Mouse (Mus musculus) lung, postnatal 0 days (tissue): ENCODE results near the gene Rplp1.

Source experiments
- CTCF ChIP-seq: IDR thresholded peaks from 2 replicates; pipeline ENCODE4 v1.5.1; 2016; ENCODE audit warnings: antibody characterized with exemption, mild to moderate bottlenecking
- EP300 ChIP-seq: IDR thresholded peaks from 2 replicates; pipeline ENCODE4 v1.6.1; 2016; ENCODE audit warnings: antibody characterized with exemption, mild to moderate bottlenecking, control low read depth

DNA sequence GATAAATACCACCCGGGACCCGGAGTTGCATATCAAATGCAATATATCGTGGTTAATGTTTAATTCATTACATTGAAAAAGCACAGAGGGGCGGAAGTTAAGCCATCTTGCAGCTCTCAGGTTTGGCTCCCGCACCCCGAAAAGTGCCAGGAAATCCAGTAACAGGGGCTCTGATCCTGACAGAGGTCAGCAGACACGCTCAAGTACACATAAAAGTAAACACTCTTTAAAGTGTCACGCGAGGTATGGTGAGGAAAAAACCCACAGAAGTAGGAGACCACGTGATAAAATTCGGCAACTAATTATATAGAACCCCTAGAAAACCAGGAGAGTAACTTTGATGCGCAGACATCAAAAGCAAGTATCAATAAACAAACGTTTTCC is 567 bp upstream of the Rplp1 start:
- TF ChIP-seq CTCF (no peak), EP300 (peak; percentile 43; the same call in 1 of the 2 replicates)
